Mouse (Mus musculus): ENCODE measurements around the gene Cnot10. TPM values are rescaled to one million over a fixed set of nuclear protein-coding genes. Genes with fewer than 3 reads are reported as not detected.

The Cnot10 gene
- total and polyA plus RNA-seq, 3 experiments: 42.4 to 143 (median 46.9) TPM

DNA sequence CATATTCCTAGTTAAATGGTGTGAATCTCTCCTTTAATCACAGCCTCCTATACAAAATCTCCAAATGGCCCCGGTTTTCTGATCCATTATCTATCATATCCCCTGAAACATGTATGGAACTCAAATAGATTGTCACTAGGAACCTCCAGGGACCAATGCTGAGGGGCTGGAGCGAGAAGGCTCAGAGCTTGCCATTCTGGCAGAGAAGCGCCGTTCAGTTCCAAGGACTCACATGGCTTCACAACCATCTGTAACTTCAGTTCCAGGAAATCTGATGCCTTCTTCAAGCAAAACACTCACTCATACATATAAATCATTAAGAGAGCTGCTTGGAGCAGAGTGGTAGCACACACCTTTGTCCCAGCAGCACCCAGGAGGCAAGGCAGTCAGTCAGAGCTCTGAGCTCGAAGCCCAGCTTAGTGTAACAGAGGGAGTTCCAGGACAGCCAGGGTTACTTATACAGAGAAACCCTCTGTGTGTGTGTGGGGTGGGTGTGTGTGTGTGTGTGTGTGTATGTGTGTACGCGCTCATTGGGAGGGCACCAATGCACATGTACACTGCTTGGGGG is 100.9 kb downstream of the Cnot10 start:
- no peak overlapping the region for H3K4me3 ChIP-seq (ENCODE audit: control insufficient read depth in 1 of 2, insufficient read depth in 1 of 2, low read depth in 2 of 2, low read length in 2 of 2)
- TF ChIP-seq ZNF384 (IDR thresholded peaks at IDR 0.05; ENCODE audit: low read depth, low read length): no peak
- TF ChIP-seq MEF2A (IDR thresholded peaks at IDR 0.05; ENCODE audit: extremely low read depth, insufficient replicate concordance, low read depth, low read length, poor library complexity, severe bottlenecking): no peak
- H3K4me1 ChIP-seq (ENCODE audit: control insufficient read depth in 1 of 2, insufficient read depth in 2 of 2, low read length in 2 of 2): no peaks in the 10 kb centered on the region
- H3K27me3 ChIP-seq (ENCODE audit: control insufficient read depth in 1 of 2, insufficient read depth in 2 of 2, low read length in 2 of 2): no peaks in the 10 kb centered on the region; a peak in 1 of 4 replicates
- no peaks in the 10 kb centered on the region for H3K36me3 ChIP-seq (ENCODE audit: control insufficient read depth in 1 of 2, insufficient read depth in 2 of 2, low read length in 2 of 2)
- no peak overlapping the region for H3K27ac ChIP-seq (ENCODE audit: control insufficient read depth, low read depth, low read length)
- no peaks in the 10 kb centered on the region for H3K79me2 ChIP-seq (ENCODE audit: control insufficient read depth, insufficient read depth, low read length, poor library complexity)
- no peak for DNase-seq (ENCODE audit: low read depth, low spot score)
- no peaks in the 10 kb centered on the region for H3K9me3 ChIP-seq (replicated peaks; ENCODE audit: insufficient read depth, low read length)
- no peak overlapping the region for H3K9ac ChIP-seq (ENCODE audit: control insufficient read depth, low read depth, low read length, poor library complexity, severe bottlenecking)

DNA sequence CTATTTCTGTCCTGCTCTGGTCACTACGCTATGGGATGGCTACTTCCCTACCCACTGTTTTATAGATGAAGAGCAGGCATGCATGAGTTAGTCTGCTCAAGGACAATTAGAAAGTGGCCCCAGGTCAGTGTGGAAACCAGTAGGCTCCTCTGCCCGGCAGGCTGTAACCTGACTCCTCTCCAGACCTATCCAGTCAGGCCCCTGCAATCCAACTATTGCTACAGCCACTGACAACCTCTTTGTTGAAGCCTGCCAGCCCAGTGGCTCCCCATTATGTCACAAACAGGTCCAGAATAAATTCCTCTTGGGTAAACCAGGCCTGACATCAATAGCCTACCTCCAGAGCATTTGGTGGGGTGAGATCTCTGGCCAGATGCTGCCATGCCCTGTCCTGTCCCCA is 103.4 kb downstream of the Cnot10 start:
- H3K9me3 ChIP-seq (replicated peaks; ENCODE audit: insufficient read depth, low read length): no peaks in the 10 kb centered on the region
- no peaks in the 10 kb centered on the region; a peak in 1 of 4 replicates for H3K27me3 ChIP-seq (ENCODE audit: control insufficient read depth in 1 of 2, insufficient read depth in 2 of 2, low read length in 2 of 2)

More for the DNA sequence above, 103.4 kb downstream of the Cnot10 start:
- no peaks in the 10 kb centered on the region for H3K79me2 ChIP-seq (ENCODE audit: control insufficient read depth, insufficient read depth, low read length, poor library complexity)
- H3K36me3 ChIP-seq (ENCODE audit: control insufficient read depth in 1 of 2, insufficient read depth in 2 of 2, low read length in 2 of 2): no peaks in the 10 kb centered on the region
- no peak overlapping the region for H3K27ac ChIP-seq (ENCODE audit: control insufficient read depth, low read depth, low read length)
- H3K4me3 ChIP-seq (ENCODE audit: control insufficient read depth in 1 of 2, insufficient read depth in 1 of 2, low read depth in 2 of 2, low read length in 2 of 2): no peak overlapping the region
- DNase-seq (ENCODE audit: low read depth, low spot score): no peak
- H3K9ac ChIP-seq (ENCODE audit: control insufficient read depth, low read depth, low read length, poor library complexity, severe bottlenecking): no peak overlapping the region
- H3K4me1 ChIP-seq (ENCODE audit: control insufficient read depth in 1 of 2, insufficient read depth in 2 of 2, low read length in 2 of 2): no peaks in the 10 kb centered on the region
- TF ChIP-seq ZC3H11A (IDR thresholded peaks at IDR 0.05; ENCODE audit: low read depth, low read length) (no peak), CHD1 (IDR thresholded peaks at IDR 0.05; ENCODE audit: low read depth, low read length) (no peak), EP300 (IDR thresholded peaks at IDR 0.05; ENCODE audit: low read depth in 1 of 2, low read length in 2 of 2) (no peak), TAL1 (IDR thresholded peaks at IDR 0.05; ENCODE audit: low read length) (no peak), GATA1 (IDR thresholded peaks at IDR 0.05; ENCODE audit: low read depth, low read length) (no peak), MXI1 (IDR thresholded peaks at IDR 0.05; ENCODE audit: low read depth, low read length) (no peak)

Other genes starting within 250 kb of the Cnot10 start
- 17.3 and 21.5 TPM in 2 replicates for gene Crtap, start 249.5 kb downstream of the Cnot10 start, total RNA-seq (2012; rRNA removed)
- 10 to 100 TPM in 1 of 2 experiments, not detected in 1; 62.2 TPM for gene Crtap, start 249.5 kb downstream of the Cnot10 start, polyA plus RNA-seq (2012; ENCODE audit: insufficient read depth in 1 of 2, insufficient read length in 2 of 2, low read depth in 1 of 2, low replicate concordance in 2 of 2, missing spikeins in 1 of 2)
- 7.0 and 8.1 TPM in 2 replicates for gene Glb1, start 239.1 kb downstream of the Cnot10 start, total RNA-seq (2012; rRNA removed)
- gene Glb1, start 239.1 kb downstream of the Cnot10 start, polyA plus RNA-seq (2012; ENCODE audit: insufficient read depth in 1 of 2, insufficient read length in 2 of 2, low read depth in 1 of 2, low replicate concordance in 2 of 2, missing spikeins in 1 of 2): 10 to 100 TPM in 1 of 2 experiments, not detected in 1; 15.7 TPM
- 7.1 and 7.5 TPM in 2 replicates for gene Tmppe, start 239.1 kb downstream of the Cnot10 start, total RNA-seq (2012; rRNA removed)
- 1 to 10 TPM in 1 of 2 experiments, not detected in 1; 9.2 TPM for gene Tmppe, start 239.1 kb downstream of the Cnot10 start, polyA plus RNA-seq (2012; ENCODE audit: insufficient read depth in 1 of 2, insufficient read length in 2 of 2, low read depth in 1 of 2, low replicate concordance in 2 of 2, missing spikeins in 1 of 2)
- not detected in 2 replicates for gene Ccr4, start 135.3 kb downstream of the Cnot10 start, total RNA-seq (2012; rRNA removed)
- under 1 TPM in 1 of 2 experiments, not detected in 1; 0.15 TPM for gene Ccr4, start 135.3 kb downstream of the Cnot10 start, polyA plus RNA-seq (2012; ENCODE audit: insufficient read depth in 1 of 2, insufficient read length in 2 of 2, low read depth in 1 of 2, low replicate concordance in 2 of 2, missing spikeins in 1 of 2)
- gene C130032M10Rik, start 124.5 kb downstream of the Cnot10 start, total RNA-seq (2012; rRNA removed): not detected in 2 replicates
- gene C130032M10Rik, start 124.5 kb downstream of the Cnot10 start, polyA plus RNA-seq (2012; ENCODE audit: insufficient read depth in 1 of 2, insufficient read length in 2 of 2, low read depth in 1 of 2, low replicate concordance in 2 of 2, missing spikeins in 1 of 2): not detected
- gene Trim71, start 75.8 kb downstream of the Cnot10 start, total RNA-seq (2012; rRNA removed): not detected in 2 replicates
- not detected for gene Trim71, start 75.8 kb downstream of the Cnot10 start, polyA plus RNA-seq (2012; ENCODE audit: insufficient read depth in 1 of 2, insufficient read length in 2 of 2, low read depth in 1 of 2, low replicate concordance in 2 of 2, missing spikeins in 1 of 2)
- 35.2 TPM in 2 replicates for gene Dync1li1, start 48.6 kb upstream of the Cnot10 start, total RNA-seq (2012; rRNA removed)
- 10 to 100 TPM in 1 of 2 experiments, not detected in 1; 40.0 TPM for gene Dync1li1, start 48.6 kb upstream of the Cnot10 start, polyA plus RNA-seq (2012; ENCODE audit: insufficient read depth in 1 of 2, insufficient read length in 2 of 2, low read depth in 1 of 2, low replicate concordance in 2 of 2, missing spikeins in 1 of 2)
- gene Cmtm6, start 90.9 kb upstream of the Cnot10 start, total RNA-seq (2012; rRNA removed): 17.6 and 21.0 TPM in 2 replicates
- gene Cmtm6, start 90.9 kb upstream of the Cnot10 start, polyA plus RNA-seq (2012; ENCODE audit: insufficient read depth in 1 of 2, insufficient read length in 2 of 2, low read depth in 1 of 2, low replicate concordance in 2 of 2, missing spikeins in 1 of 2): 10 to 100 TPM in 1 of 2 experiments, not detected in 1; 21.7 TPM
- 290 and 352 TPM in 2 replicates for gene Cmtm7, start 141.7 kb upstream of the Cnot10 start, total RNA-seq (2012; rRNA removed)
- gene Cmtm7, start 141.7 kb upstream of the Cnot10 start, polyA plus RNA-seq (2012; ENCODE audit: insufficient read depth in 1 of 2, insufficient read length in 2 of 2, low read depth in 1 of 2, low replicate concordance in 2 of 2, missing spikeins in 1 of 2): 100 to 1,000 TPM in 1 of 2 experiments, not detected in 1; 545 TPM
- gene Cmtm8, start 204.0 kb upstream of the Cnot10 start, total RNA-seq (2012; rRNA removed): 1.9 and 2.3 TPM in 2 replicates
- gene Cmtm8, start 204.0 kb upstream of the Cnot10 start, polyA plus RNA-seq (2012; ENCODE audit: insufficient read depth in 1 of 2, insufficient read length in 2 of 2, low read depth in 1 of 2, low replicate concordance in 2 of 2, missing spikeins in 1 of 2): 1 to 10 TPM in 1 of 2 experiments, not detected in 1; 7.9 TPM